Mouse (Mus musculus): ENCODE data around the gene Kif13a.

Gene Kif13a

GRCm38 (mm10) chr13:46929719-46930658 is at the start of gene Kif13a:
Kif13a (minus strand) TSS chr13:46929867.
- DNase-seq (ENCODE audit: low read depth, low spot score), result peak; percentile 69

- no peak for DNase-seq (ENCODE audit: low read depth, low spot score)
Measured at GRCm38 (mm10) chr13:46976532-46976931, 46.9 kb upstream of the Kif13a start.

GRCm38 (mm10) chr13:46975930-46976329 is 46.3 kb upstream of the Kif13a start:
- no peak for DNase-seq (ENCODE audit: low read depth, low spot score)

GRCm38 (mm10) chr13:46975031-46975551 is 45.4 kb upstream of the Kif13a start:
- DNase-seq (ENCODE audit: low read depth, low spot score), result no peak

GRCm38 (mm10) chr13:46970286-46970945 is 40.7 kb upstream of the Kif13a start:
- no peak for DNase-seq (ENCODE audit: low read depth, low spot score)

GRCm38 (mm10) chr13:46968626-46969025 is 39.0 kb upstream of the Kif13a start:
- DNase-seq (ENCODE audit: low read depth, low spot score), result no peak

GRCm38 (mm10) chr13:46967308-46967707 is 37.6 kb upstream of the Kif13a start:
- no peak for DNase-seq (ENCODE audit: low read depth, low spot score)

- DNase-seq (ENCODE audit: low read depth, low spot score), result no peak
Measured at GRCm38 (mm10) chr13:46960878-46961474, 31.3 kb upstream of the Kif13a start.

- no peak for DNase-seq (ENCODE audit: low read depth, low spot score)
Measured at GRCm38 (mm10) chr13:46959139-46959538, 29.5 kb upstream of the Kif13a start.

GRCm38 (mm10) chr13:46951212-46951611 is 21.5 kb upstream of the Kif13a start:
- no peak for DNase-seq (ENCODE audit: low read depth, low spot score)

GRCm38 (mm10) chr13:46949741-46950140 is 20.1 kb upstream of the Kif13a start:
- no peak for DNase-seq (ENCODE audit: low read depth, low spot score)

- no peak for DNase-seq (ENCODE audit: low read depth, low spot score)
Measured at GRCm38 (mm10) chr13:46948027-46948426, 18.4 kb upstream of the Kif13a start.

GRCm38 (mm10) chr13:46946041-46946440 is 16.4 kb upstream of the Kif13a start:
- no peak for DNase-seq (ENCODE audit: low read depth, low spot score)

GRCm38 (mm10) chr13:46945256-46945655 is 15.6 kb upstream of the Kif13a start:
- no peak for DNase-seq (ENCODE audit: low read depth, low spot score)

GRCm38 (mm10) chr13:46943294-46943693 is 13.6 kb upstream of the Kif13a start:
- no peak for DNase-seq (ENCODE audit: low read depth, low spot score)

GRCm38 (mm10) chr13:46934116-46934515 is 4.4 kb upstream of the Kif13a start:
- DNase-seq (ENCODE audit: low read depth, low spot score), result no peak

- DNase-seq (ENCODE audit: low read depth, low spot score), result no peak
Measured at GRCm38 (mm10) chr13:46932846-46933245, 3.2 kb upstream of the Kif13a start.

GRCm38 (mm10) chr13:46932049-46932448 is 2.4 kb upstream of the Kif13a start:
- DNase-seq (ENCODE audit: low read depth, low spot score), result no peak

GRCm38 (mm10) chr13:46930659-46931046 is 986 bp upstream of the Kif13a start:
- DNase-seq (ENCODE audit: low read depth, low spot score), result no peak

GRCm38 (mm10) chr13:46928961-46929691 is 541 bp downstream of the Kif13a start:
- no peak for DNase-seq (ENCODE audit: low read depth, low spot score)

GRCm38 (mm10) chr13:46928404-46928803 is 1.3 kb downstream of the Kif13a start:
- no peak for DNase-seq (ENCODE audit: low read depth, low spot score)
